Mouse (Mus musculus) CD4-positive helper T cell, adult 2 months (primary cell): ENCODE results near the gene Lefty1.
"Not testable (repeated sequence)": the region's sequence is repeated elsewhere in the genome, so short reads cannot be mapped to it uniquely, and the experiment has no call there.

Experiments used
- DNase-seq: peaks from one replicate; pipeline ENCODE4 v3.0.0-alpha.2; 2012; ENCODE audit warnings: low read depth, missing footprints, low spot score

The Lefty1 gene

GRCm38 (mm10) chr1:180956401-180956800 lies 21.6 kb downstream of the Lefty1 start:
- peak; percentile 35 for DNase-seq

- DNase-seq: no peak
Measured at GRCm38 (mm10) chr1:180956973-180957381, 22.2 kb downstream of the Lefty1 start.

DNA sequence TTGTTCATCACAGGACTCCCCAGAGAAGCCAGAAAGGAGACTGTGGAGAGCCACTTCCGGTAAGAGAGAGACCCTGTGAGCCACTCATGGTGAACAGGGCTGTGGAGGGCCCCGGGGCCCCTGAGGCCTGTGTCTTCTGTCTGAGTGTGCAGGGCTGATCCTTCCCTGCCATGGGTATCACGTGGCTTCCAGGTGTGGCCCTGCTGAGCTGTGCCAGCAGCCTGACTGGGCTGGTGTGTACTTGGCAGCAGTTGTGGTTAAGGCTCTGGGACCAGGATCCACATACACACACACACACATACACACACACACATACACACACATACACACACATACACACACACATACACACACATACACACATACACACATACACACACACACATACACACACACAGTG lies 23.2 kb downstream of the Lefty1 start:
- no peak for DNase-seq

GRCm38 (mm10) chr1:180958797-180959196 lies 24.0 kb downstream of the Lefty1 start:
- no peak for DNase-seq

DNA sequence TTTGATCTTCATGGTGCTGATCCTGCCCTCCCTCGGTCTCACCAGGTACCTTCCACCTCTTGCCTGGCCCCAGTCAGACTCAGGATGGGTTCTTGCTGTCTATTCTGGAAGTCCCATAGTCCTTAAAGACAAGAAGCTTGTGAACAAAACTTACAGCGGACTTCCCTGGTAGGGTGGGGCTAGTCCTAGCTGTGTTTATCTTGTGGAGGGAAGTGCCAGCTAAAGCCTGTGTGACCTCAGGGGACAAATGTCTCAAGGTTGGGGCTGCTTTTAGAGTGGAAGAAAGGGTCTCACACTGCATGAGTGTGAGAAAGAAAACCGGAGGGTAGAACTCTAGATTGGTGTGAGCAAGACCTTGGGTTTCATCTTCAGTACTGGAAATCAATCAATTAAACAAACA lies 31.0 kb downstream of the Lefty1 start:
- no peak for DNase-seq

DNA sequence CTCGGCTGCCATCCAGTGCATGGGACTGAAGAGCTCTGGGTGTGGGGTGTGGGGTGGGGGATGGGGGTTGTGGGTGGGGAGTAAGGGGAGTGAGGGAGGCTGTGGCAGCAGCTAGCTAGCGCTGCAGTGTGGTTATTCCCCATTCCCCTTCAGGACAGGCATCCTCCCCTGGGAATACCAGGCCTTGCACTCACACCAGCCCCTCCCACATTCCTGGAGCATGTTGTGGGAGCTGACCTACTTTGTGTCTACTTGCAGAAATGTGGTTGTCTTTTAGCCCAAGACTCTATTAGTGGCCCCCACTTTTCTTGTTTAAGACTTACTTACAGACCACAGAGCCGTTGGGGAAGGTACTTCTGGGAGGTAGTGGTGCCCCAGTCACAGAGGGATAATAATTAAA lies 31.7 kb downstream of the Lefty1 start:
- DNase-seq: no peak

- no peak for DNase-seq
Measured at GRCm38 (mm10) chr1:180967261-180967660, 32.4 kb downstream of the Lefty1 start.

DNA sequence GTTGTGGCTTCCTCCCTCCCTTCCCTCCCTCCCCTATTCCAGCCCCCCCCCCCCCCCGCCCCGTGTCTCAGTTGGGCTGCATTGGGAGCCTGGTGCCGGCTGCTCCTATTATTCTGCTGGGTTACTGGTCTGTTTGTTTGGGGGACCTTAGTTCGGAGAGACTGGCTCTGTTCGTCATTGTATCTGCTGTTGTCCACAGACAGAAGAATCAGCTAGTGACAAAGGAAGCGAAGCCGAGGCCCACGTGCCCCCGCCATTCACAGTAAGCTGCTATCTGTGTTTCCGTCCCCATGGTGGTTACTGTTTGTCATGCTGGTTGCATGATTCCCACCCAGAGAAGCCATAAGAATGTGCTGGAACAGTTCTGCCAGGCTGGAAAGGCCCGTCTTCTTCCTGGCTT lies 38.1 kb downstream of the Lefty1 start:
- DNase-seq: no peak

- peak; percentile 63 for DNase-seq
Measured at GRCm38 (mm10) chr1:180974126-180974746, 39.4 kb downstream of the Lefty1 start.

- DNase-seq: peak; percentile 59
Measured at GRCm38 (mm10) chr1:180976110-180976679, 41.4 kb downstream of the Lefty1 start.

GRCm38 (mm10) chr1:180979484-180980251 lies 44.8 kb downstream of the Lefty1 start:
- no peak for DNase-seq

- no peak for DNase-seq
Measured at GRCm38 (mm10) chr1:180980464-180980863, 45.6 kb downstream of the Lefty1 start.

- not testable (repeated sequence) for DNase-seq
Measured at GRCm38 (mm10) chr1:180981298-180982046, 46.6 kb downstream of the Lefty1 start.

DNA sequence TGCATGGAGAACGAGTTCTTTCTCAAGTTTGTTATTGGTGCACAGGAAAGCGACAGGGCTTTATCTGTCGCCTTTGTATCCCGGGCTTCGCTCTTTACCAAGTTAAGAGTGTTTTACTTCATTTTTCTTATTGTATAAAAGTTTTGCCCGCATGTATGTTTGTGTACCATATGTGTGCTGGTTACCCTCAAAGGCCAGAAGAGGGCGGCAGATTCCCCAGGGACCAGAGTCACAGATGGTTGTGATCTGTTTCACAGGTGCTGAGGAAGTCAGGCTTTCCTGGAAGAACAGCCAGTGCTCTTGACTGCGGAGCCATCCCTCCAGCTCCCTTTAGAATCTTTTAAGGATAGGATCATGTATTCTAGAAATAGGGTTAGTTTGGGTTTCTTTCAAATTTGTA lies 51.9 kb downstream of the Lefty1 start:
- DNase-seq: no peak

GRCm38 (mm10) chr1:180987759-180988158 lies 52.9 kb downstream of the Lefty1 start:
- DNase-seq: peak; percentile 75
